Mouse (Mus musculus): Measurements from ENCODE around the gene Chd4.
"Not testable (repeated sequence)": the region's sequence is repeated elsewhere in the genome, so short reads cannot be mapped to it uniquely, and the experiment has no call there.

Gene Chd4

DNA sequence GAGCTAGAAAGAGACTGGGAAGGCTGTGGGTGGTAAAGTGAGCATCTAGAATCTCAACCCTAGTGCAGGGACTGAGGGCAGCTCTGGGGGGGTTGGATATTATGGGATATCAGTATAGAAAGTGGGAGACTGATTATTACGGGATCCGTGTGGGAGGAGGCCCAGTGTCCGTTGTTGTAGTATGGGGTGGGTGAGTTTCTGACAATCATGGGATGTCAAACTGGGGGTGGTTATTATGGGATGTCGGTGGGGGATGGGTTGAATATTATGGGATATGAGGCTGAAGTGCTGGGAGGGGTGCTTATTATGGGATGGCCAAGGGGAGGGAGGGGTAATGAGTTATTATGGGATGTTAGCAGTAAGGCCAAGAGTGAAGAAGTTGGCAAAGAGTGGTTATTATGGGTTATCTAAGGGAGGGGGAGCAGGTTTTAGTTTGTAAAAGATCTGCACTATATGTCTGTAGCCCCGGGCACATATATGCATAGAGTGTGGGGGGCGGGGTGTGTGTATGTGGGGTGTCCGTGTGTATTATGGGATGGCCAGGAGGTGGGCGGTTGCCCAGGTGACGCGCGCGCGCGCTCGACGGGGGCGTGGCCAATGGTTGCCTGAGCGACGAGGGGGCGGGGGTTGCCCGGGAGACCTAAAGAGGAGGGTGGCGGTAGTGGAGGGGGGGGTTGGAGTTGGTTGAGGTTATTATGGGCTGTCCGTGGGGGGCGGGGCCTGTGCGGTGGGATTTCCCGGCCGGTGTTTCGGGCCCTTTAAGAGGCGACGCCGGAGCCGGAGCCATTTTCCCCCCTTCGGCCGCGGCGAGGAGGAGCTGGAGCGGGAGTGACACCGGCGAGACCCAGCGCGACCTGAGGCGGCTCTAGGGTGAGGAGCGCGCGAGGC is at the start of gene Chd4:
TSS of gene Chd4 (plus strand) at position 591 of the 888 bp plus-strand sequence.
- in situ Hi-C loops (cut with MboI; ENCODE audit: low sequenced_read_pairs), result no loop called here

DNA sequence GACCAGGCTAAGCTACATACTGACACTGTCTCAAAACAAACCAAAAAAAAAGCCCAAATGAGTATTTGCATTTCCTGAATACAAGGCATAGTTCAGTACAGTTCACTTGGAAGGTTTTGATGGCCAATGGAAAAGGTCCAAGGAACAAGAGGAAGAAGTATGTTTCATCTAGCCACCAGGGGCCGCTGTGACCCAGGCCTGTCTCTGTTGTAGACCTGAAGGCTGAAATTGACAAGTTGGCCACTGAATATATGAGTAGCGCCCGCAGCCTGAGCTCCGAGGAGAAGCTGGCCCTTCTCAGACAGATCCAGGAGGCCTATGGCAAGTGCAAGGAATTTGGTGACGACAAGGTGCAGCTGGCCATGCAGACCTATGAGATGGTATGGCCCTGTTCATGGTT is 49.1 kb upstream of the Chd4 start:
- in situ Hi-C loops (cut with MboI; ENCODE audit: low sequenced_read_pairs), result no loop called here

DNA sequence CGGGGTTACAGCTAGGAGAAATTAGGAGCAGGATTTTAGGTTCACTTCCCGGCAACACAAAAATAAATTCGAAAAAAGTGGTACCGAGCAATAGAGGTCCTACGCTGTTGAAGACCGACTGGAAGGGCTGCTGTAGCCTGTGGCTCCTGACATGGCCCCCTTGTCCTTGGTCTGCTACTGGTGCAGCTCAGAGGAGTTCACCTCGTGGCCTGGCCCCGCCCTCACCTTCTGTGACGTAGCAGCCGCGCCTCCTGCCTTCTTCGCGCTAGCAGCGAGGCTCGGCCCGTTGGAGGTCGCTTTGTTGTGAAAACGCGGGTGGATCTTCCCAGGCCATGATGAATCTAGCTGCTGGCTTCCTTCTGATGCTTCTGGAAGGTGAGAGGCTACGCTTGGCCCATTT is 46.1 kb upstream of the Chd4 start, which contains the start of gene Acrbp:
TSS of gene Acrbp (plus strand) at position 12 of the 400 bp plus-strand sequence.
- in situ Hi-C loops (cut with MboI; ENCODE audit: low sequenced_read_pairs), result no loop called here

DNA sequence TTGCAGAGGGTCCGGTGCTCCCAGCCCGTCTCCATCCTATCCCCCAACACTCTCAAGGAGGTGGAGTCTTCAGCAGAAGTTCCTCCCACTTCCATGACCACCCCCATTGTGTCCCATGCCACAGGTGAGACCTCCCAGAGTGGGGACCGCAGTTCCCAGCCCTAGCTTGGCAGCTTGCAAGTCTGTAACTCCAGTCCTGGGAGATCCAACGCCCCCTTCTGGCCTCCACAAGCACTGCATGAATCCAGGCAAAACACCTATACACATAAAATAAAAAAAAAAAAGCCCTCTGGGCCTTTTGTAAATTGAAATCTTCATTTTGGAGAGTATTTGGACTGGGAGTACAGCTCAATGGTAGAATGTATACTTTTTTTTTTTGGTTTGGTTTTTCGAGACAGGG is 44.5 kb upstream of the Chd4 start:
- in situ Hi-C loops (cut with MboI; ENCODE audit: low sequenced_read_pairs), result no loop called here

DNA sequence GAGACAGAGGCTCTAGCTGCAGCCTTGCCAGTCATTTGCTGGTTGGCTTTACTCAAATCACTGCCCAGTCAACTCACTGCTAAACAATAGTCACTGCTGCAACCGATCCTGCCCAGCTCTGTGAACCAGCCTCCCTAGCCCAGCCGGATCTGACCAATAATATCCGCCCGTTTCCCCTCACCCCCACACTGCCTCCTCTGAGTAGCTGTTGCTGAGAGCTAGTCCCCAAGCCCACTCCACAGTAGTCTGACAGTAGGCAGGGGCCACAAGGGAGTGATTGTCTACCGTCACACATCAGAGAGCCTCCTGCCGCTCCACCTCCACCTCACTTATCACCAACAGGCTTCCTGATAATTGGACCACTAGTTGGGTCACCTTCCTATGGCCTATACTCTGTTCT is 34.3 kb upstream of the Chd4 start:
- in situ Hi-C loops (cut with MboI; ENCODE audit: low sequenced_read_pairs), result no loop called here

DNA sequence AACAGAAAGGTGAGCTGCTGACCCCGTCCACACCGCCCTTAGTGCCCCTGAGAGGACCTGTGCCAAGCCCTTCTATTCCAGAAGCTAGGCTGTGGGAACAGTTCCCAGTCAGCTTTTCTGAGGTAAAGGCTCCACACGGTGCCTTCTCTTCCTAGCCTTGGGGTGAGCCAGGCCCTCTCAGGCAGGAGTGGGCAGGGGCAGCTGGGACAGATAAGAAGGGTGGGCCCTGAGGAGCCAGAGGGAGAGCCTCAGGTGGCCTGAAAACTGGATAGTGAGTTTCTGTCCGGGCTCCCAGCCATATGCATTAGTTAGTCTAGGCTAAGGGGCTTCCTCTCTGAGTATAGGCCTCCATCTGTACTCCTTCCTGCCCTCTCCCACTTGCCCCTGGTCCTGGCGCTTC is 33.3 kb upstream of the Chd4 start:
- in situ Hi-C loops (cut with MboI; ENCODE audit: low sequenced_read_pairs), result no loop called here

DNA sequence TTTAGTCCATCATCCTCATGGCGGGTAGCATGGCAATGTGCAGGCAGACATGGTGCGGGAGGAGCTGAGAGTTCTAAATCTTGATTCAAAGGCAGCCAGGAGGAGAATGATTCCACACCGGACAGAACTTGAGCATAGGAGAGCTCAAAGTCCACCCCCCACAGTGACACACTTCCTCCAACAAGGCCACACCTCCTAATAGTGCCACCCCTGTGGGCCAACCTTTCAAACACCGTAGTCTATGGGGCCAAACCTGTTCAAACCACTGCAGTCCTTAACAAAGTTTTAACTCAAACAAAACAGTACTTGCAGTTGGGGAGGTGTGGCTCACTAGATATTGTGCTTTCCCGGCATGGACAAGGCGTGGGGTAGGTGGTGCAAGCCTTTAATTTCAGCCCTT is 31.9 kb upstream of the Chd4 start:
- in situ Hi-C loops (cut with MboI; ENCODE audit: low sequenced_read_pairs), result no loop called here

DNA sequence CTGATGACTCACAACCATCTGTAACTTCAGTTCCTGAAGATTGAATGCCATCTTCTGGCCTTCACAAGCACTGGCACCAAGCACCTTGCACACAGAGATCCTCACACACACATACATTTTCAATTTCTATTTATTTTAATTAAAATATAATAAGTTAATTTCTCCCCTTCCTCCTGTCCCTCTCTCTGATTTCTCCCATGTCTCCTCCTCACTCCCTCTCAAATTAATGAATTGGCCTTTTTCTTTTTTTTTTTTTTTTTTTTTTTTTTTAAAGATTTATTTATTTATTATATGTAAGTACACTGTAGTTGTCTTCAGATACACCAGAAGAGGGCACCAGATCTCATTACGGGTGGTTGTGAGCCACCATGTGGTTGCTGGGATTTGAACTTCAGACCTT is 30.6 kb upstream of the Chd4 start:
- in situ Hi-C loops (cut with MboI; ENCODE audit: low sequenced_read_pairs), result not testable (repeated sequence)

DNA sequence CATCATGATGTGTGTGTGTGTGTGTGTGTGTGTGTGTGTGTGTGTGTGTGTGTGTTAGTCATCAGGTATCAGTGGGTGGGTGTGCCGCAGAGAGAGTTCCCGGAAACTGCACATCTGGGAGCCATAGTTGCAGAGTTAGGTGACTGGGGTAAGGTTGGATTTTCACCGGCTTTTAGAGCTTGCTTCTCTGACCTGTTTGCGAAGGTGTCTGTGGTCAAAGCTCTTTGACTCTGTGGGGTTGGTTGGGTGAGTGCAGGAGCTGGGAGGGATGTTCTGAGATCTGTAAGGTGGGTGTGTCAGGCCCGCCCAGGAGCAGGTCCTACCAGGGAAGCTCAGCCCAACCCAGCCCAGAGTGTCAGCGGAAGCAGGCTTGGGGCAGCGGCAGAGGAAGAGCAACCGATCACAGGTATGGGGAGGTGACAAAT is 28.2 kb upstream of the Chd4 start, which contains the start of gene Lpar5:
TSS of gene Lpar5 (plus strand) at position 350 of the 425 bp plus-strand sequence.
- in situ Hi-C loops (cut with MboI; ENCODE audit: low sequenced_read_pairs), result no loop called here

DNA sequence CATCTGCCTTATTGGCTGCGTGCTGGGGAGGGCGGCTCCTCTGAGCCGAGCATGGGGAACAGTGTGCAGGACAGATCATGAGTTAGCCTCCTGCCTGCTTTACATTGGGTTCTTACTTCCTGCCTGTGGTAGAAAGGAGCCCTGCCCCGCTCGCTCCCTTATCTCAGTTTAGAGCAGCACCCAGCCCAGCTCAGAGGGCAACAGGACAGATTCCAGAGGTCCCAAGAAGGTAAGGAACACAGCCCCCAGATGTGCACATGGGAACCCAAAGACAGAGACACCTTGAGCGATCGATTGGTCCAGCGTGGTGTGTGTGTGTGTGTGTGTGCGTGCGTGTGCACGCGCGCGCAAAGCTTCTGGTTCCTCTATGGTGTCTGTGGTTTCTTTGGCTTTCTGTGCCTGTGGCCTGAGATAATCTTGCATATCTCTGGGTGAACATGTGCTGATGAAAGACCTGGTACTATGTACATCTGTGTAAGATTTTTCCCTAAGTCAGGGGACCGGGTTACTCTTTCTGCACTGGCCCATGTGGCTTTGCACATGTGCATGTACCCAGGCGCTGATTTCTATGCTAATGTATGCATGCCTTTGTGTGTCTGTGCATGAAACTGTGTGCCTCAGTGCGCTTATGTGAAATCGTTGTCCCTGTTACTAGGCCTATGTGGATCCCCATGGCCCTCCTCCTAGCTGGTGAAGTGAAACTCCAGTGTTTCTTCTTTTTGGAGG is 24.4 kb upstream of the Chd4 start:
- in situ Hi-C loops (cut with MboI; ENCODE audit: low sequenced_read_pairs), result no loop called here

DNA sequence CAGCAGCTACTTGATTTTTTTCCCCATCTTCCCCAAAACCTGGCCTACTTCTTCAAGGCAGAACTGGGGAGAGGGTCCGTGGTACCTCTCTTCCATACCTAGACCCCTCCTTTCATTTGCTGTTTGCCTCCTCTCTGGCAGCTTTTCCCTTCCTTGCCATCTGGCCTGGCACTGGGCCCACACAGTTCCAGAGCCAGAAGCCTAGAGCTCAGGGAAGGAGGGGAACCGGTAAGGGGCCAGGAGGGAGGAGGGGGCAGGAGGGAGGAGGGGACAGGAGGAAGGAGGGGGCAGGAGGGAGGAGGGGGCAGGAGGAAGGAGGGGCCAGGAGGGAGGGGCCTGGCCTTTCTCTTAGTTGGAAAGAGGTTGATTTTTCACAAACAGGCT is 23.9 kb upstream of the Chd4 start:
- in situ Hi-C loops (cut with MboI; ENCODE audit: low sequenced_read_pairs), result no loop called here

DNA sequence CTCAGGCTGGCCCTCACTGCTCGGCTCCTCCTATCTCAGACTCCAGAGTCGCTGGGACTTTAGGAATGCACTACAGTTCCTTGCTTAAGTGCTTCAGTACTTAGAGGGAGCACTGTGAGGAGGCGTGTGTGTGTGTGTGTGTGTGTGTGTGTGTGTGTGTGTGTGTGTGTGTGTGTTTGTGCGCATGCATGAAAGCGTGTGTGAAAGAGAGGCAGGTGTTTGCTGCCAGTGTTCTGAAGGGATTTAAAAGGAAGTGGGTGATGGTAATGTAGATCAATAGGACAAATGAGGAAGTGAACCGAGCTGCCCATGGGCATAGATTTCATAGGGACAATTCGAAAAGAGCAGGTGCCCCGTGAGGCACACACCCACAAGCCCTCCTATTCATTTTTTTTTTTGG is 22.0 kb upstream of the Chd4 start:
- in situ Hi-C loops (cut with MboI; ENCODE audit: low sequenced_read_pairs), result no loop called here

DNA sequence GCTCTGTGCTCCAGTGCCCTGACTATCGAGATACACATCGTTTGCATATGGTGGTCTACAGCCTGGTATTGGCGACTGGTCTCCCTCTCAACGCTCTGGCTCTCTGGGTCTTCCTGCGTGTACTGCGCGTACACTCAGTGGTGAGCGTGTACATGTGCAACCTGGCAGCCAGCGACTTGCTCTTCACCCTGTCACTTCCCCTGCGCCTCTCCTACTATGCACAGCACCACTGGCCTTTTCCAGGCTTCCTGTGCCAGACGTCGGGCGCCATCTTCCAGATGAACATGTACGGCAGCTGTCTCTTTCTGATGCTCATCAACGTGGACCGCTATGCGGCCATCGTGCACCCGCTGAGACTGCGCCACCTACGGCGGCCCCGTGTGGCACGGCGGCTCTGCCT is 14.4 kb upstream of the Chd4 start:
- in situ Hi-C loops (cut with MboI; ENCODE audit: low sequenced_read_pairs), result no loop called here

DNA sequence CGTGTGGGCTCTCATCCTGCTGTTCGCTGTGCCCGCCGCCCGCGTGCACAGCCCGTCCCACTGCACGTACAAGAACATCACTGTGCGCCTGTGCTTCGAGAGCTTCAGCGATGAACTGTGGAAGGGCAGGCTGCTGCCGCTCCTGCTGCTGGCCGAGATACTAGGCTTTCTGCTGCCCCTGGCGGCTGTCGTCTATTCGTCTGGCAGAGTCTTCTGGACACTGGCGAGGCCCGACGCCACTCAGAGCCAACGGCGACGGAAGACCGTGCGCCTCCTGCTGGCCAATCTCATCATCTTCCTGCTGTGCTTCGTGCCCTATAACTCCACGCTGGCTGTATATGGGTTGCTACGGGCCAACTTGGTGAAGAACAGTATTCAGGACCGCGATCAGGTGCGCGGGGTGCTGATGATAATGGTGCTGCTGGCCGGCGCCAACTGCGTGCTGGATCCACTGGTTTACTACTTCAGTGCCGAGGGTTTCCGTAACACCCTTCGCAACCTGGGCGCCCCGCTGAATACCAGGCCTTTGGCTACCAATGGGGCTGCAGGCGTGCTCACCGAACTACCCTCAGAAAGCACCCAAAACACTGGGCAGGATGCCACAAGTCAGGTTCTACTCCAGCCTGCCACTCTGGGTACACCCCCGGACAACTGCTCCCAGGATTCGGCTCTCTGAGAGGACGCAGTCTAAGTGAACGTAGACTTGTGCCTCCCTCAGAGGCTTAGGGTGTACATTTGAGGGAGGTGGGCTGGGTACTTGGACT is 13.8 kb upstream of the Chd4 start:
- in situ Hi-C loops (cut with MboI; ENCODE audit: low sequenced_read_pairs), result no loop called here

DNA sequence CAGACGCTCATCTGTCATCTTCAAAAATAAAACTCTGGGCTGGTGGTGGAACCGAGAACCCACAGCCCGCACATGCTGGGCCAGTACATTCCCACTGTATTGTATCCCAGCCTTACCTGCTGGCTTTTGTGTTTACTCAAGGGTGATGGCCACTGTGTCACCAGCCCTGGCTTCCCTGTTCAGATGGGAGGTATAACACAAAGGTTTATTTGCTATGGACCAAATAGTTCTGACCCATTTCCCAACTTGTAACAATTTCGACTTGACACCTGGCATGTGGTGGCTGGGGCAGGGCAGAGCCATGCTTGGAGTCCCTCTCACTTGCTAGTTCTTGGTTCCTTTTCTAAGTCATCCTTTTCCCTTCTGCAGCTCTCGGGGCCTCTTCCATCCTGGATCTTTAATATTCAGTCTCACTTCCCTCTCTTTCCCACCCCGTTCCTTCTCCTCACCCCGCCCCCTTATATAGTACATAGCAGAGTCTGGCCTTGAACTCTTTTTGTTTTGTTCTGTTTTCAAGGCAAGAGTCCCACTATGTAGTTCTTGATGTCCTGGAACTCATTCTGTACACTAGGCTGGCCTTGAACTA is 12.9 kb upstream of the Chd4 start:
- in situ Hi-C loops (cut with MboI; ENCODE audit: low sequenced_read_pairs), result no loop called here

DNA sequence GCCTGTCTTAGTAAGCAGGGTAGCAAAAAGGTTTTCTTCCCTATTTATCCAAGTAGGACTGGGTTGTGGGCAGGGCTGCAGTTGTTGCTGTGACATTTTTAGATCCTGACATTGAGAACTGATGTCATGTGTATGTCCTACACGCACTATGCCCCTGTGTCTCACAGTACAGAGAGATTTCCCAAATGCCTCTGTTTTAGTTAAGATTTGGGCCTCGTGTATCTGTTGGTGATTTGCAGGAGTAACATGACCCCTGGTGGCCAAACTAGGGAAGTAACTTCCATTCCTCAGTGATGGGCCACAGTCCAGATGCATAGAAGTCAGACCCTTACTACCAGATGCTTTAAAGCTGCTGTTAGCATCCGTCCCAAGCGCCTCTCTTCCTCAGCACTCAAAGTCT is 11.4 kb upstream of the Chd4 start:
- in situ Hi-C loops (cut with MboI; ENCODE audit: low sequenced_read_pairs), result no loop called here

DNA sequence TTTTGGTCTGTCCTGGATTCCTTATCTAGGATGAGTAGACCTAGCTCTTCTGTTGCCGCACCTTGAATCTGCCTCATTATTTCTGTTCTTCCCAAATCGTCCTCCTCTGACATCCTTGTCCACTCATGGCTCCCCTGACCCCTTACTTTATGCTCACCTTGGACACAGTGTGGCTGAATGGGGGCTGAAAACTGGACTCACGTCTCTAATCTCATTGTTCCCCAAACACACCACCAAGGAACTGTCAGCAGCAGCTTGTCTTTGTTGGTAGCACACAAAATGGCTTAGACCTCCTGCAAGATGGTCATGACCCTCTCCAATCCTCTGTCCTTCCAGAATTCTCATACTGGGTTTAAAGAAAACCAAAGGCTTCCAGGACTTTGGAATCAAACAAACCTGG is 7.8 kb upstream of the Chd4 start:
- in situ Hi-C loops (cut with MboI; ENCODE audit: low sequenced_read_pairs), result no loop called here

DNA sequence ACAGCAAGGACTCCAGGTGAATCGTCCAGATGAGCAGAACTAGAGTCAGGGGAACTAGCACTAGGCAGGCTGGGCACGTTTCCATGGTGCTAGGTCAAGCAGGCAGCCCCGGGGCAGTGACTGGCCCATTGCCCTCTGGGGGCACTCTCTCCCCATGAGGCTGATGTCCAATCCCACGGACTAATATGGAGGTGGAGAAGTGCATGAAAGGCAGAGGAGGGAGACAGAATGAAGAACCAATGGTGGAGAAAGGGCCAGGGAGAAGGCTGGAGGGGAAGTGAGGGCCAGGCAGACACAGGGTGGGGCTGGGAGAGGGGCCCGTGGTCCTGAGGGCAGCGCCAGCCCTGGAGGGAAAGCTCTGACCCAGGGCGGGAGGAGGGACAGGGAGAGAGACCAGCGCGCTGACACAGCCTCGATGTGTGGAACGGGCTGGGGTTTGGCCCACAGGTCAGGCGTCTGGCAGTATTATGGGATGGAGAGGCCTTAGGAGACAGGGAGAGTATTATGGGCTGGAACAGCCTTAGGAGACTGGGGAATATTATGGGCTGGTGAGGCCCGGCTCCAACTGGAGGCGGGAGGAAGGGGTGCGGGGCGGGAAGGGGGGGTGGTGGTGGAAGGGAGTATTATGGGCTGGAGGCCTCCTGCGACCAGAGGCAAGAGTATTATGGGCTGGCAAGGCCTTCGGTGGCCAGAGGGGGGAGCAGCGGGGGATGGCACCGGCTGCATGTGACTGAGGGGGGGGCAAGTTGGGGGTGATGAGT is 7.0 kb upstream of the Chd4 start:
- in situ Hi-C loops (cut with MboI; ENCODE audit: low sequenced_read_pairs), result no loop called here

DNA sequence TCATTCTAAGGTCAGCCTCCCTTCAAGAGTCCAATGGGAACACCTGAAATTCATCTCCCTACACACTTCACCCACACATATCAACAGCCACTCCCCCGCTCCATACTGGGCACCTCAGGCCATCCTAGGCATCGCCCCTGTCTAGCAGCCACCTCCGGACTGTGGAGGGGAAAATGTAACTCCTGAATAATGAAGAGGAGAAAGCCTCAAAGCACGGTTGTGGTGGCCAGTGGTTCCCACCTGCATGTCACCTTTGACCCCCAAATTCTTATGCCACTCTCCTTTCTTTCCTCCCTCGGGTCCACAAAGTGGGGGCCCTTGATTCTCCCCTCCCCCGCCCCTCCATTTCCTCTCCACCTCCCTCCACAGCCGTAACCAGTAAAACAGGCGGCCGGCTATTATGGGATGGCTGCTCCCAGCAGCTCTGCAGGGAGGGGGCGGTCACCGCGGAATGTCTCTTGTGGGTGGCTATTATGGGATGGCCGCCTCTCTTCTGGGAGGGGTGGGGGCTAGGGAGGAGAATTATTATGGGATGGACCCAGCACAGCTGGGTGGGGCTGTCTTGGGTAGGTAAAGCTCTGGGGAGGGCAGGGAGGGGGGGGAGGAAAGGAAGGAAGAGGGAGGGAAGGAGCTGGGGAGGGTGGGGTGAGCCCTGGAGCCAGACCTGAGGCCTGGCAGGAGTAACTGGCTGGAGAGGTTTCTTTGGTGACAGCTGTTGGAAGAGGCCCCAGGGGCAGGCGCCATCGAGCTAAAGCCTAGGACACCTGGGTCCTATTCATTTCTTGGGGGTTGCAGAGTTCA is 6.1 kb upstream of the Chd4 start:
- in situ Hi-C loops (cut with MboI; ENCODE audit: low sequenced_read_pairs), result no loop called here

All from CH12F3 (cell line).